Mouse (Mus musculus): ENCODE measurements around the gene Atg9b. TPM values are rescaled to one million over a fixed set of nuclear protein-coding genes. Genes with fewer than 3 reads are reported as not detected.

Atg9b gene
- polyA plus RNA-seq, 1 experiment: 0.89 TPM

GRCm38 (mm10) chr5:24417587-24417986 lies 25.6 kb upstream of the Atg9b start:
- DNase-seq: no peak
- no peak for TF ChIP-seq CTCF (conservative IDR thresholded peaks at IDR 0.05; ENCODE audit: insufficient read depth, insufficient read length, low read depth, low read length)
- TF ChIP-seq POLR2A (IDR thresholded peaks at IDR 0.05; ENCODE audit: low read depth, low read length): no peak

GRCm38 (mm10) chr5:24416222-24416736 lies 24.3 kb upstream of the Atg9b start:
- peak; percentile 71 for DNase-seq

More at GRCm38 (mm10) chr5:24417587-24417986, 25.6 kb upstream of the Atg9b start:
- H3K36me3 ChIP-seq (ENCODE audit: control insufficient read depth, insufficient read depth, low read length): no peaks in the 10 kb centered on the region
- H3K4me3 ChIP-seq (ENCODE audit: insufficient read depth, low read depth, low read length): no peak overlapping the region
- no peaks in the 10 kb centered on the region for H3K4me1 ChIP-seq (ENCODE audit: control insufficient read depth, insufficient read depth, low read length)
- WGBS: 93% methylated on average over 10 of the region's 10 CpGs
- no peak overlapping the region for H3K27ac ChIP-seq (ENCODE audit: insufficient read depth, low read depth, low read length)
- no peaks in the 10 kb centered on the region for H3K27me3 ChIP-seq (replicated peaks; ENCODE audit: control insufficient read depth, insufficient read depth, low read length)

GRCm38 (mm10) chr5:24413938-24414337 lies 22.0 kb upstream of the Atg9b start:
- Histone ChIP-seq H3K36me3 (ENCODE audit: control insufficient read depth, insufficient read depth, low read length) (no peaks in the 10 kb centered on the region), H3K4me1 (ENCODE audit: control insufficient read depth, insufficient read depth, low read length) (no peaks in the 10 kb centered on the region), H3K27me3 (replicated peaks; ENCODE audit: control insufficient read depth, insufficient read depth, low read length) (no peaks in the 10 kb centered on the region), H3K4me3 (ENCODE audit: insufficient read depth, low read depth, low read length) (no peak overlapping the region), H3K27ac (ENCODE audit: insufficient read depth, low read depth, low read length) (no peak overlapping the region)
- no peak for DNase-seq
- TF ChIP-seq CTCF (conservative IDR thresholded peaks at IDR 0.05; ENCODE audit: insufficient read depth, insufficient read length, low read depth, low read length) (no peak), POLR2A (IDR thresholded peaks at IDR 0.05; ENCODE audit: low read depth, low read length) (no peak)
- 48% methylated on average over 13 of the region's 13 CpGs for WGBS

More at GRCm38 (mm10) chr5:24416222-24416736, 24.3 kb upstream of the Atg9b start:
- no peak overlapping the region for H3K4me3 ChIP-seq (ENCODE audit: insufficient read depth, low read depth, low read length)
- 4% methylated on average over 21 of the region's 21 CpGs for WGBS
- no peaks in the 10 kb centered on the region for H3K36me3 ChIP-seq (ENCODE audit: control insufficient read depth, insufficient read depth, low read length)
- H3K27me3 ChIP-seq (replicated peaks; ENCODE audit: control insufficient read depth, insufficient read depth, low read length): no peaks in the 10 kb centered on the region
- H3K27ac ChIP-seq (ENCODE audit: insufficient read depth, low read depth, low read length): no peak overlapping the region
- H3K4me1 ChIP-seq (ENCODE audit: control insufficient read depth, insufficient read depth, low read length): no peaks in the 10 kb centered on the region
- TF ChIP-seq POLR2A (IDR thresholded peaks at IDR 0.05; ENCODE audit: low read depth, low read length) (no peak), CTCF (conservative IDR thresholded peaks at IDR 0.05; ENCODE audit: insufficient read depth, insufficient read length, low read depth, low read length) (peak; percentile 65)

- Histone ChIP-seq H3K27ac (ENCODE audit: insufficient read depth, low read depth, low read length) (no peak within 1 kb of the TSS), H3K4me1 (ENCODE audit: control insufficient read depth, insufficient read depth, low read length) (no peaks in the 10 kb centered on the region), H3K36me3 (ENCODE audit: control insufficient read depth, insufficient read depth, low read length) (no peaks in the 10 kb centered on the region), H3K27me3 (replicated peaks; ENCODE audit: control insufficient read depth, insufficient read depth, low read length) (no peaks in the 10 kb centered on the region), H3K4me3 (ENCODE audit: insufficient read depth, low read depth, low read length) (no peak within 1 kb of the TSS)
- peak; percentile 49 for DNase-seq
- TF ChIP-seq POLR2A (IDR thresholded peaks at IDR 0.05; ENCODE audit: low read depth, low read length) (no peak), CTCF (conservative IDR thresholded peaks at IDR 0.05; ENCODE audit: insufficient read depth, insufficient read length, low read depth, low read length) (no peak)
- WGBS: 26% methylated on average over 11 of the region's 11 CpGs
These were observed 21.2 kb upstream of the Atg9b start, which contains the start of gene Asic3 for GRCm38 (mm10) chr5:24413042-24413693. Gene Asic3, plus strand, starts transcription at chr5:24413392.

- 86% methylated on average over 2 of the region's 2 CpGs for WGBS
- no peaks in the 10 kb centered on the region for H3K36me3 ChIP-seq (ENCODE audit: control insufficient read depth, insufficient read depth, low read length)
- TF ChIP-seq POLR2A (IDR thresholded peaks at IDR 0.05; ENCODE audit: low read depth, low read length) (no peak), CTCF (conservative IDR thresholded peaks at IDR 0.05; ENCODE audit: insufficient read depth, insufficient read length, low read depth, low read length) (no peak)
- H3K4me1 ChIP-seq (ENCODE audit: control insufficient read depth, insufficient read depth, low read length): no peaks in the 10 kb centered on the region
- no peak for DNase-seq
- no peaks in the 10 kb centered on the region for H3K27me3 ChIP-seq (replicated peaks; ENCODE audit: control insufficient read depth, insufficient read depth, low read length)
- H3K4me3 ChIP-seq (ENCODE audit: insufficient read depth, low read depth, low read length): no peak overlapping the region
- no peak overlapping the region for H3K27ac ChIP-seq (ENCODE audit: insufficient read depth, low read depth, low read length)
These were observed 20.1 kb upstream of the Atg9b start for GRCm38 (mm10) chr5:24412063-24412462.

GRCm38 (mm10) chr5:24409466-24409865 lies 17.5 kb upstream of the Atg9b start:
- no peak overlapping the region for H3K4me3 ChIP-seq (ENCODE audit: insufficient read depth, low read depth, low read length)
- H3K4me1 ChIP-seq (ENCODE audit: control insufficient read depth, insufficient read depth, low read length): no peaks in the 10 kb centered on the region
- no peaks in the 10 kb centered on the region for H3K27me3 ChIP-seq (replicated peaks; ENCODE audit: control insufficient read depth, insufficient read depth, low read length)
- H3K27ac ChIP-seq (ENCODE audit: insufficient read depth, low read depth, low read length): no peak overlapping the region
- DNase-seq: no peak
- no peak for TF ChIP-seq CTCF (conservative IDR thresholded peaks at IDR 0.05; ENCODE audit: insufficient read depth, insufficient read length, low read depth, low read length)
- TF ChIP-seq POLR2A (IDR thresholded peaks at IDR 0.05; ENCODE audit: low read depth, low read length): no peak
- no peaks in the 10 kb centered on the region for H3K36me3 ChIP-seq (ENCODE audit: control insufficient read depth, insufficient read depth, low read length)
- WGBS: 65% methylated on average over 2 of the region's 2 CpGs

- H3K4me1 ChIP-seq (ENCODE audit: control insufficient read depth, insufficient read depth, low read length): no peaks in the 10 kb centered on the region
- no peak overlapping the region for H3K4me3 ChIP-seq (ENCODE audit: insufficient read depth, low read depth, low read length)
- H3K36me3 ChIP-seq (ENCODE audit: control insufficient read depth, insufficient read depth, low read length): no peaks in the 10 kb centered on the region
- DNase-seq: peak; percentile 34
- WGBS: 66% methylated on average over 13 of the region's 13 CpGs
- no peak overlapping the region for H3K27ac ChIP-seq (ENCODE audit: insufficient read depth, low read depth, low read length)
- no peaks in the 10 kb centered on the region for H3K27me3 ChIP-seq (replicated peaks; ENCODE audit: control insufficient read depth, insufficient read depth, low read length)
- TF ChIP-seq CTCF (conservative IDR thresholded peaks at IDR 0.05; ENCODE audit: insufficient read depth, insufficient read length, low read depth, low read length): no peak
- TF ChIP-seq POLR2A (IDR thresholded peaks at IDR 0.05; ENCODE audit: low read depth, low read length): no peak
These were observed 16.7 kb upstream of the Atg9b start for GRCm38 (mm10) chr5:24408651-24409050.
